ENCODE assay signal across 10 mouse cellular contexts in genomic region chr2:114427426-114428157, GRCm38 (mm10).
A peak's percentile ranks its signal among the peaks of the same experiment; 100 is the strongest.
DNase-seq lines count a peak whose midpoint lies in the region; ATAC-seq and TF ChIP-seq lines count a peak whose summit lies in the region.
"Had no signal": no experiment of that assay in that cellular context is flagged by ENCODE, and none has a peak within 500 bp of the region (broad histone marks: within the 10 kb centered on the region; RNA-seq: fewer than 3 reads in every experiment).

No protein-coding gene starts in this region.

- no peaks in the 10 kb centered on the region for H3K4me1 ChIP-seq in hindbrain, postnatal 0 days (ENCODE audit: insufficient read depth, low read length)
- no peaks in the 10 kb centered on the region for H3K4me1 ChIP-seq in hindbrain, embryonic 11.5 days (replicated peaks; ENCODE audit: control insufficient read depth, insufficient read depth, low read length)
- no peaks in the 10 kb centered on the region for H3K4me1 ChIP-seq in heart, postnatal 0 days (ENCODE audit: control insufficient read depth, insufficient read depth)
- H3K4me1 ChIP-seq in hindbrain, embryonic 14.5 days (replicated peaks; ENCODE audit: control insufficient read depth, insufficient read depth, low read length): no peaks in the 10 kb centered on the region
- H3K4me1 ChIP-seq: megakaryocyte, embryonic 14.5 days had no signal

- no peak for TF ChIP-seq CTCF in hindbrain, postnatal 0 days (IDR thresholded peaks at IDR 0.05; ENCODE audit: low read depth)
- no peak for TF ChIP-seq CTCF in heart, postnatal 0 days (IDR thresholded peaks at IDR 0.05; ENCODE audit: low read depth)

- TF ChIP-seq EP300 in heart, postnatal 0 days (IDR thresholded peaks at IDR 0.05; ENCODE audit: low read depth): no peak

- H3K4me2 ChIP-seq in hindbrain, postnatal 0 days (ENCODE audit: low read depth, low read length): no peak overlapping the region
- no peak overlapping the region for H3K4me2 ChIP-seq in hindbrain, embryonic 11.5 days (replicated peaks; ENCODE audit: low read depth, low read length)
- H3K4me2 ChIP-seq in heart, postnatal 0 days (ENCODE audit: low read depth, low read length): no peak overlapping the region
- H3K4me2 ChIP-seq in hindbrain, embryonic 14.5 days (replicated peaks): no peak overlapping the region
- H3K4me2 ChIP-seq: heart, embryonic 15.5 days had no signal

- no peaks in the 10 kb centered on the region for H3K27me3 ChIP-seq in hindbrain, postnatal 0 days (ENCODE audit: insufficient read depth, low read length)
- no peaks in the 10 kb centered on the region for H3K27me3 ChIP-seq in hindbrain, embryonic 11.5 days (ENCODE audit: control insufficient read depth, insufficient read depth, low read length)
- no peaks in the 10 kb centered on the region for H3K27me3 ChIP-seq in heart, postnatal 0 days (ENCODE audit: control insufficient read depth, insufficient read depth, low read length)
- H3K27me3 ChIP-seq in hindbrain, embryonic 14.5 days (ENCODE audit: control insufficient read depth, insufficient read depth, low read length): no peaks in the 10 kb centered on the region
- H3K27me3 ChIP-seq: heart, embryonic 15.5 days; megakaryocyte, embryonic 14.5 days had no signal

- WGBS in hindbrain, postnatal 0 days: 63% methylated on average over 10 of the region's 10 CpGs
- 85% methylated on average over 10 of the region's 10 CpGs for WGBS in hindbrain, embryonic 11.5 days
- WGBS in heart, postnatal 0 days: 53% methylated on average over 10 of the region's 10 CpGs
- WGBS in hindbrain, embryonic 14.5 days: 83% methylated on average over 10 of the region's 10 CpGs

- ATAC-seq in hindbrain, postnatal 0 days: peak; percentile 40; the same call in 1 of the 2 replicates
- ATAC-seq in hindbrain, embryonic 11.5 days (ENCODE audit: low FRiP score): no peak
- peak; percentile 49; the same call in 1 of the 2 replicates for ATAC-seq in heart, postnatal 0 days (ENCODE audit: insufficient read depth, low read depth)
- ATAC-seq in hindbrain, embryonic 14.5 days (ENCODE audit: low FRiP score): no peak

- H3K27ac ChIP-seq in hindbrain, postnatal 0 days: no peak overlapping the region
- H3K27ac ChIP-seq in hindbrain, embryonic 11.5 days (ENCODE audit: low read depth, low read length): no peak overlapping the region
- 0 out of 2 replicates have a peak overlapping the region, but pooled peaks have one; percentile 4 for H3K27ac ChIP-seq in heart, postnatal 0 days (ENCODE audit: low read depth)
- no peak overlapping the region for H3K27ac ChIP-seq in hindbrain, embryonic 14.5 days
- H3K27ac ChIP-seq: heart, embryonic 15.5 days had no signal

- H3K36me3 ChIP-seq in hindbrain, postnatal 0 days (ENCODE audit: insufficient read depth, low read length): no peaks in the 10 kb centered on the region
- no peaks in the 10 kb centered on the region for H3K36me3 ChIP-seq in hindbrain, embryonic 11.5 days (ENCODE audit: control insufficient read depth, insufficient read depth, low read length)
- H3K36me3 ChIP-seq in heart, postnatal 0 days (replicated peaks; ENCODE audit: control insufficient read depth, insufficient read depth, low read length): no peaks in the 10 kb centered on the region
- H3K36me3 ChIP-seq in hindbrain, embryonic 14.5 days (replicated peaks; ENCODE audit: control insufficient read depth, insufficient read depth): no peaks in the 10 kb centered on the region
- H3K36me3 ChIP-seq: heart, embryonic 15.5 days had no signal

- H3K9ac ChIP-seq in hindbrain, postnatal 0 days (replicated peaks; ENCODE audit: low read length): no peak overlapping the region
- no peak overlapping the region for H3K9ac ChIP-seq in hindbrain, embryonic 11.5 days (ENCODE audit: low read depth, low read length)
- no peak overlapping the region for H3K9ac ChIP-seq in heart, postnatal 0 days (replicated peaks; ENCODE audit: low read depth, low read length)
- no peak overlapping the region for H3K9ac ChIP-seq in hindbrain, embryonic 14.5 days
- H3K9ac ChIP-seq: heart, embryonic 15.5 days had no signal

- peak; percentile 72 for DNase-seq in hindbrain, postnatal 0 days (ENCODE audit: low spot score)
- DNase-seq in hindbrain, embryonic 11.5 days (ENCODE audit: low spot score): no peak
- peak; percentile 74 for DNase-seq in adrenal gland, postnatal 10 days
- peak; percentile 76 for DNase-seq in heart, postnatal 0 days (ENCODE audit: low spot score)
- peak; percentile 69 for DNase-seq in lung, postnatal 14 days
- DNase-seq in embryo, embryonic 10.5 days (ENCODE audit: low spot score): no peak
- DNase-seq in hindbrain, embryonic 14.5 days (ENCODE audit: low spot score): no peak
- no peak for DNase-seq in retina, postnatal 1 day

- no peak overlapping the region for H3K4me3 ChIP-seq in hindbrain, postnatal 0 days (ENCODE audit: low read length)
- no peak overlapping the region for H3K4me3 ChIP-seq in hindbrain, embryonic 11.5 days (ENCODE audit: low read depth, low read length)
- H3K4me3 ChIP-seq in heart, postnatal 0 days (ENCODE audit: low read depth, low read length): no peak overlapping the region
- no peak overlapping the region for H3K4me3 ChIP-seq in hindbrain, embryonic 14.5 days (replicated peaks; ENCODE audit: low read length)
- H3K4me3 ChIP-seq: heart, embryonic 15.5 days; megakaryocyte, embryonic 14.5 days had no signal

- no peaks in the 10 kb centered on the region for H3K9me3 ChIP-seq in hindbrain, postnatal 0 days (ENCODE audit: low read length)
- H3K9me3 ChIP-seq in hindbrain, embryonic 11.5 days (ENCODE audit: control insufficient read depth, low read length): no peaks in the 10 kb centered on the region
- no peaks in the 10 kb centered on the region for H3K9me3 ChIP-seq in heart, postnatal 0 days (replicated peaks; ENCODE audit: control insufficient read depth, low read length)
- H3K9me3 ChIP-seq in hindbrain, embryonic 14.5 days (ENCODE audit: control insufficient read depth, low read length): no peaks in the 10 kb centered on the region
- H3K9me3 ChIP-seq: heart, embryonic 15.5 days had no signal

Comparison
In these comparisons a context has a peak if more than half of its experiments do, and no peak if none do; other contexts are left out.
1. ATAC-seq: peak in hindbrain, postnatal 0 days (single experiment) and heart, postnatal 0 days (single experiment); none in hindbrain, embryonic 11.5 days (single experiment) and hindbrain, embryonic 14.5 days (single experiment).
2. DNase-seq: peak in hindbrain, postnatal 0 days (single experiment), adrenal gland, postnatal 10 days (single experiment), heart, postnatal 0 days (single experiment) and lung, postnatal 14 days (single experiment); none in hindbrain, embryonic 11.5 days (single experiment), embryo, embryonic 10.5 days (single experiment), hindbrain, embryonic 14.5 days (single experiment) and retina, postnatal 1 day (single experiment).